Mouse (Mus musculus): ENCODE measurements at regions not wholly inside any gene's neighbourhood (a gene's known extent, or its start where the extent isn't known, plus 50 kb on each side); places are given as distances from the start of the nearest gene placed in this dataset.

DNA sequence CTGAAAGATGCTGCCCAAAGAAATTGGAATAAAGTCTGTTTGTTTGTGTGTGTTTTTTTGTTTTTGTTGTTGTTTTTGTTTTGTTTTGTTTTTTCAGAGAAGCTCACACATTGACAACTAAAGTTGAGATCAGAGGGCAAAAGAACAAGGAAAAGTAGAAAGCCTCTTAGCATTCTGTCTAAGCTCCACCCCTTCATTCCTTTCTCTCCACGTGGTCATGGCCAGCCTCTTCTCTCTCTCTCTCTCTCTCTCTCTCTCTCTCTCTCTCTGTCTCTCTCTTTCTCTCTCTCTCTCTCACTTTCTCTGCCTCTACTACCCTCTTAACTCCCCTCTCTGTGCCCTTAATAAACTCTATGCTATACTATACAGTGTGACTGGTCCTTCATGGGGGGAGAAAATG, 327.7 kb downstream of the Tmem182 start:
- no peak for TF ChIP-seq CTCF (IDR thresholded peaks at IDR 0.05; ENCODE audit: low read depth)
- Histone ChIP-seq H3K4me2 (ENCODE audit: low read depth, low read length) (no peak overlapping the region), H3K27ac (no peak overlapping the region), H3K9me3 (ENCODE audit: low read length) (no peaks in the 10 kb centered on the region), H3K36me3 (ENCODE audit: insufficient read depth, low read length) (no peaks in the 10 kb centered on the region), H3K27me3 (ENCODE audit: insufficient read depth, low read length) (no peaks in the 10 kb centered on the region), H3K4me3 (ENCODE audit: low read length) (no peak overlapping the region), H3K9ac (replicated peaks; ENCODE audit: low read length) (no peak overlapping the region), H3K4me1 (ENCODE audit: insufficient read depth, low read length) (no peaks in the 10 kb centered on the region)
- no peak for ATAC-seq
- 16% methylated on average over 1 of the region's 1 CpGs for WGBS
- DNase-seq (ENCODE audit: low spot score) = no peak

DNA sequence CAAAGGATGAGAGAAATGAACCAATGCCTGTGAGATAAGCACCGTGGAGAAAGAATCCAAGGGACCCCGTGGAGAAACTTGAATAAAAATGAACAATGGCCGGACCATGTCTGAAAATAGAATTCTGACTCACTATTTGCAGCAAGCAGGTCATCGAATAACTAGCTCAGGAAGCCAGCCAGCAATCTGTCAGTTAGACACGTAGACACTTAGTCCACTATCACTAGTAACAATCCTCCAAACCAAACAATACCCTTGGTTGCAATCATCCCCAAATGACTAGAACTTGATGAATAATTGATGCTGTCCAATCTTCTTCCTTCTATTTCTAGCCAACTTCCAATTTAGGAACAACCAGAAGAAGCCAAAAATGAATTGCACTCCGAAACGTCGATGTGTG, 328.5 kb downstream of the Tmem182 start:
- H3K27ac ChIP-seq = no peak overlapping the region
- no peak overlapping the region for H3K9ac ChIP-seq (replicated peaks; ENCODE audit: low read length)
- no peak overlapping the region for H3K4me2 ChIP-seq (ENCODE audit: low read depth, low read length)
- TF ChIP-seq CTCF (IDR thresholded peaks at IDR 0.05; ENCODE audit: low read depth) = no peak
- DNase-seq (ENCODE audit: low spot score) (no peak), ATAC-seq (no peak)
- H3K4me3 ChIP-seq (ENCODE audit: low read length) = no peak overlapping the region
- no peaks in the 10 kb centered on the region for H3K27me3 ChIP-seq (ENCODE audit: insufficient read depth, low read length)
- no peaks in the 10 kb centered on the region for H3K36me3 ChIP-seq (ENCODE audit: insufficient read depth, low read length)
- no peaks in the 10 kb centered on the region for H3K4me1 ChIP-seq (ENCODE audit: insufficient read depth, low read length)
- no peaks in the 10 kb centered on the region for H3K9me3 ChIP-seq (ENCODE audit: low read length)
- WGBS = 37% methylated on average over 8 of the region's 8 CpGs

DNA sequence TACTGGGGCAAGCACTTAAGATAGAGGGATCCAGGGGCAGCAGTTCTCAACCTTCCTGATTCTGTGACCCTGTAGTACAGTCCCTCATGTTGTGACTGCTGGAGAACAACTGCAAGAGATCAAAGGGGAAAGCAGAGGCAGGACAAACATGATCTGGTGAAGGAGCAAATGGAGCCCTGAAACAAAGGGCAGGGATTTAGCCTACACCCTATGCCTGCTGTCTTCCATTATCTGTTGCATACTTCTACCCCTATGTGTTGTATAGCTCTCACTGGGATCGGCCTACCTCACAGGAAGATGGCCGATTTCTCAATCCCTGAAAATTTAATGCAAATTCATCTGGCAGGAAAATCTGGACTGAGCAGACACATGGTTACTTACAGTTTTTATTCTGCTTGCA, 334.3 kb downstream of the Tmem182 start:
- 0 out of 2 replicates have a peak, but pooled peaks cover 3% of the 10 kb centered on the region for H3K9me3 ChIP-seq (ENCODE audit: low read length)
- TF ChIP-seq CTCF (IDR thresholded peaks at IDR 0.05; ENCODE audit: low read depth) = no peak
- no peaks in the 10 kb centered on the region for H3K36me3 ChIP-seq (ENCODE audit: insufficient read depth, low read length)
- H3K27ac ChIP-seq = no peak overlapping the region
- H3K9ac ChIP-seq (replicated peaks; ENCODE audit: low read length) = no peak overlapping the region
- DNase-seq (ENCODE audit: low spot score) (no peak), ATAC-seq (no peak)
- H3K4me1 ChIP-seq (ENCODE audit: insufficient read depth, low read length) = no peaks in the 10 kb centered on the region
- no peak overlapping the region for H3K4me3 ChIP-seq (ENCODE audit: low read length)
- no peaks in the 10 kb centered on the region for H3K27me3 ChIP-seq (ENCODE audit: insufficient read depth, low read length)
- no peak overlapping the region for H3K4me2 ChIP-seq (ENCODE audit: low read depth, low read length)
- WGBS = 63% methylated on average over 2 of the region's 2 CpGs

DNA sequence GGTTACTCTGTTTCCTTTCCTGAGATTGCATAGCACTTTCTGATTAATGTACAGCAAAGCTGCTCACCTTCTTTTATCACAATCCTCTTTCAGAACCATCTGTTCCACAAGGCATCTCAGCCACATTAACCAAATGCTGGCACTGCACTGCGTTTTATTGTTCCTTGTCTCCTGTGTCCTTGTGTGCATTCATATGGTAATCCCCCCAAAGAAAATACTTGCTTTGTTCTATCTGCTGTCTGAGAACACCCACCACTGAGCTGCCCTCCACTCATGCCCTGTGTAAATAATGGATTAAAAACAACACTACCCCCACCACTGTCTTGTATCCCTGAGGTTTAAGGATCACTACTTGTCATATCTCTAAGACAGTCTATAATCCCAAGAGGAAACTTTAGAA, 335.1 kb downstream of the Tmem182 start:
- Histone ChIP-seq H3K4me2 (ENCODE audit: low read depth, low read length) (no peak overlapping the region), H3K36me3 (ENCODE audit: insufficient read depth, low read length) (no peaks in the 10 kb centered on the region), H3K9ac (replicated peaks; ENCODE audit: low read length) (no peak overlapping the region), H3K27me3 (ENCODE audit: insufficient read depth, low read length) (no peaks in the 10 kb centered on the region), H3K27ac (no peak overlapping the region), H3K4me1 (ENCODE audit: insufficient read depth, low read length) (no peaks in the 10 kb centered on the region), H3K4me3 (ENCODE audit: low read length) (no peak overlapping the region), H3K9me3 (ENCODE audit: low read length) (0 out of 2 replicates have a peak, but pooled peaks cover 3% of the 10 kb centered on the region)
- DNase-seq (ENCODE audit: low spot score) (no peak), ATAC-seq (no peak)
- no peak for TF ChIP-seq CTCF (IDR thresholded peaks at IDR 0.05; ENCODE audit: low read depth)
- whole genome bisulfite sequencing = 17% methylated on average over 1 of the region's 1 CpGs

DNA sequence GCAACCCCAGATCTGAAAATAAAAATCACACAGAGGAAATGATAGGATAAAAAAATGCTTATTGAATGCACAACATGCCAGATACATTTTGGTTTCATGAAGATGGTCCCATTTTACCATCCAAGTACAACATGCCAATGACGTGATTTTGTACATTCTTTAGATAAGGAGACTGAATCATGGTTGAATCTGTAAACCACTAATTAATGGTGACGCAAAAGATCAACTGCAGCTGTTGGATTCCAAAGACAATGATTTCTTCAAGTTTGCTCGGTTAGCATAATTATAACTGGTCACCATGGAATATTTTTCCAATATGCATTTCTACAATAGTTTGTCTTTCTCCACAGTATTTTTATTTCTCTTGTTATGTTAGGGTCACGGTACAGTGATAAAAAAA, 336.6 kb downstream of the Tmem182 start:
- WGBS = 89% methylated on average over 4 of the region's 4 CpGs
- H3K9me3 ChIP-seq (ENCODE audit: low read length) = 0 out of 2 replicates have a peak, but pooled peaks cover 3% of the 10 kb centered on the region
- no peak overlapping the region for H3K4me3 ChIP-seq (ENCODE audit: low read length)
- DNase-seq (ENCODE audit: low spot score) (no peak), ATAC-seq (no peak)
- no peaks in the 10 kb centered on the region for H3K4me1 ChIP-seq (ENCODE audit: insufficient read depth, low read length)
- H3K27me3 ChIP-seq (ENCODE audit: insufficient read depth, low read length) = no peaks in the 10 kb centered on the region
- H3K4me2 ChIP-seq (ENCODE audit: low read depth, low read length) = no peak overlapping the region
- no peak overlapping the region for H3K9ac ChIP-seq (replicated peaks; ENCODE audit: low read length)
- no peak for TF ChIP-seq CTCF (IDR thresholded peaks at IDR 0.05; ENCODE audit: low read depth)
- H3K27ac ChIP-seq = no peak overlapping the region
- H3K36me3 ChIP-seq (ENCODE audit: insufficient read depth, low read length) = no peaks in the 10 kb centered on the region

DNA sequence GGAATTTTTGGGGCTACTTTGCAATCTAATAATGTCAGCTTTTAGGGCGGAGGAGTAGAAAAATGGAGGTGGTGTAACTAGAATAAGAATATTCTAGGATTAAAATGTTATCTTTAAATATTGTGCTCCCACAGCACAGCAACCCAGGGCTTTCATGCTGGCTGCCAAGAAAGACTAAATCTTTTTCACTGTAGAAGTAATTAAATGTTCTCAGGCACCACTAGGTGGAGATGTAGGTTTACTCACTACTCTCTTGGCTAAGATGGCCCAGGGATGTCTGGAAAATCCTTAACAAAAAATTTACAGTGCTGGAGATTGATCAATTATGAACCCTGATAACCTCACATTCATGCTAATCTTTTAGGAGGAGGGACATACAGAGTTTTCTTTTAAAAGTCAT, 347.1 kb downstream of the Tmem182 start:
- 46% methylated on average over 1 of the region's 1 CpGs for WGBS
- DNase-seq (ENCODE audit: low spot score) (peak; percentile 90), ATAC-seq (peak; percentile 62; the same call in 1 of the 2 replicates)
- no peak overlapping the region for H3K9ac ChIP-seq (replicated peaks; ENCODE audit: low read length)
- no peaks in the 10 kb centered on the region for H3K9me3 ChIP-seq (ENCODE audit: low read length)
- no peaks in the 10 kb centered on the region for H3K4me1 ChIP-seq (ENCODE audit: insufficient read depth, low read length)
- H3K36me3 ChIP-seq (ENCODE audit: insufficient read depth, low read length) = no peaks in the 10 kb centered on the region
- no peaks in the 10 kb centered on the region for H3K27me3 ChIP-seq (ENCODE audit: insufficient read depth, low read length)
- H3K4me3 ChIP-seq (ENCODE audit: low read length) = no peak overlapping the region
- peak; percentile 75 for TF ChIP-seq CTCF (IDR thresholded peaks at IDR 0.05; ENCODE audit: low read depth)
- no peak overlapping the region for H3K27ac ChIP-seq
- no peak overlapping the region for H3K4me2 ChIP-seq (ENCODE audit: low read depth, low read length)

DNA sequence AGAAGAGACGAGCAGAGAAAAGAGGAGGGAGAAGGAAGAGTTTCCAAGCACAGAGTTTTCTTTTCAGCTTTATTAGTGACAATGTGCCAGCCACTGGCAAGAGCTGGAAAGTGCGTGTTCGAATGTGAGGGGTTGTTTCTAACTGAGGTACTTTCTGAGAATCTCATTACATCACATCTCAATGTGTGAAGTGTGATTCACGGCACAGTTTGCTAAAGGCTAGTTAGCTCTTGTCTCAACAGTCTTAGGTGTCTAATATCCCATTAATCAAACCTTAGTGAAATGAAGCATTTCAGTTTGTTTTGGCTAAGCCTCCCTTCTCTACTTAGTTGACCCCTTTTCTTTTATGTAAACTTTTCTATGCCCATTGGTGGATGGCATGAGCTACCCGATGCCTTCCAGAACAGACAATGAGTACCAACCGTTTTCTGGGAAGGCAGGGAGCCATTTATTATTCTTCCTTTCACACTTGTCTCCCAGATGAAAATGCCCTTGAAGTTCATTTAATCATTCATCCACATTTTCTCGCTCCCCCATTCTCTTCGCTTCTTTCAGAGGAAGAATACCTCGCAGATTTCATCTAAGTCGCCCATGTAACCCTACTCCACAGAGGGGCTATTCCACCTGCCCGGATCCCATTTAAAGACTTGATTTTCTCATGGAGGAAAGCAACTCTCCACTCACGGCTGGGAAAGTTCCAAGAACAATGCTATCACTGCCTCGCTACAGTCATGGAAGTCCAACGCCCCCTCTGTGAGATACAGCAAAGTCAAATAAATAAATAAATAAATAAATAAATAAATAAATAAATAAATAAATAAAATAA, 348.0 kb downstream of the Tmem182 start:
- WGBS = 39% methylated on average over 14 of the region's 14 CpGs
- no peak for ATAC-seq
- Histone ChIP-seq H3K4me1 (ENCODE audit: insufficient read depth, low read length) (no peaks in the 10 kb centered on the region), H3K27ac (no peak overlapping the region), H3K4me3 (ENCODE audit: low read length) (no peak overlapping the region), H3K4me2 (ENCODE audit: low read depth, low read length) (no peak overlapping the region), H3K36me3 (ENCODE audit: insufficient read depth, low read length) (no peaks in the 10 kb centered on the region), H3K27me3 (ENCODE audit: insufficient read depth, low read length) (no peaks in the 10 kb centered on the region), H3K9me3 (ENCODE audit: low read length) (no peaks in the 10 kb centered on the region), H3K9ac (replicated peaks; ENCODE audit: low read length) (no peak overlapping the region)
- no peak for TF ChIP-seq CTCF (IDR thresholded peaks at IDR 0.05; ENCODE audit: low read depth)
- DNase-seq (ENCODE audit: low spot score) = no peak

Measured in hindbrain, postnatal 0 days (tissue).